Mouse (Mus musculus) liver (tissue): ENCODE results near the gene Snx32.

Source experiments
- DNase-seq: peaks from one replicate; pipeline ENCODE4 v3.0.0-alpha.2; 2020; ENCODE audit warnings: mixed read lengths

Snx32 gene

DNA sequence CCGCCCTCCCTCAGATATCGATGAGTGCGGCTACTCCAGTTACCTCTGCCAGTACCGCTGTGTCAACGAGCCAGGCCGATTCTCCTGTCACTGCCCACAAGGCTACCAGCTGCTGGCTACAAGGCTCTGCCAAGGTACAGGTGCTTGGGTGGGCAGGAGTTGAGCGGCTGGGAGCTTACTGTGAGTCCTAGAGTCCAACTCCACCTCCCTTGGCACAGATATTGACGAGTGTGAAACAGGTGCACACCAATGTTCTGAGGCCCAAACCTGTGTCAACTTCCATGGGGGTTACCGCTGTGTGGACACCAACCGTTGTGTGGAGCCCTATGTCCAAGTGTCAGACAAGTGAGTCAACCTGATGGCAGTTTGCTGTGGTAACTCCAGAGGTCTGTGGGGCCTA lies 30.3 kb downstream of the Snx32 start:
- no peak for DNase-seq

DNA sequence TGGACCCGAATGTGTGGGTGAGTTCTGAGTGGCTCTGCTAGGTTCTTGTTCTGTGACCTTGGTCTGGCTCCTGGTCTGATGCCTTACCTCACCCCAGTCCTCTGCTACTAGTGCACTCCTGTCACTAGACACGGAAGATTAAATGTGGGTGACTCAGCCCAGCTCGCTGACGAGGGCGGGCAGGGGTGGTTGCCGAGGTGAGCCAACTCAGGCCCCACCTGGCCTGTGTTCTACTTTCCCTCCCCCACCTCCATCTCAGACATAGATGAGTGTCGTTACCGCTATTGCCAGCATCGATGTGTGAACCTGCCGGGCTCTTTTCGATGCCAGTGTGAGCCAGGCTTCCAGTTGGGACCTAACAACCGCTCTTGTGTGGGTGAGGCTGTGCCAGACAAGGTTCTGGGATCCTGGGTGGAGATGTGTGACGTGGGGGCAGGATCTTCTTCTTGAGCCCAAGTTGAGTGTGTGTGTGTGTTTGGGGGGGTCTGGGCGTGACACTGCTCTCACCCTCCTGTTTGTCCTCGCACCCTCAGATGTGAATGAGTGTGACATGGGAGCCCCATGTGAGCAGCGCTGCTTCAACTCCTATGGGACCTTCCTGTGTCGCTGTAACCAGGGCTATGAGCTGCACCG lies 32.6 kb downstream of the Snx32 start:
- DNase-seq, result no peak

DNA sequence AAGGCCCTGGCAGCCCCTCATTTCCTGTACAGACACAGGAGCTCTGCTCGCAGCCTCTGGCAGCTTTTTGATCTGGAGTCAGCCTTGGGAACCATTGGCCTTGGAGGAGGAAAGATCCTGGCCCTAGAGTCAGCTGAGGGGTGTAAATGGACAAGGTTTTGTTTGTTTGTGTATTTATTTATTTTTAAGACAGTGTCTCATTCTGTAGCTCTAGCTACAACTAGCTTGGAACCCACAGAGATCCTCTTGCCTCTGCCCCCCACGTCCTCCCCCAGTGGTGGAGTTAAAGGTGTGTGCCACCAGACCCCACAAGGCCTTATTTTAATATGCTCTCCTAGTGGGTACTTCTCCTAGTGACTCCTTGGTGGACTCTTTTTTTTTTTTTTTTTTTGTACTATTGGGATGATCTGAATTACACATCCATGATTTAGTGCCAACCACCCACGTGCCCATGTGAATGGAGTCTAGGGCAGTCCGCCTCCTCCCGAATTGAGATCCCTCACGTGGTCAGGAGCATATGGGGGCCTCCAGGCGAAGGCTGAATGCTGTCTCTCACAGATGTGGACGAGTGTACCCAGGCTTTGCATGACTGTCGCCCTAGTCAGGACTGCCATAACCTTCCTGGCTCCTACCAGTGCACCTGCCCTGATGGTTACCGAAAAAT lies 33.2 kb downstream of the Snx32 start:
- no peak for DNase-seq

DNA sequence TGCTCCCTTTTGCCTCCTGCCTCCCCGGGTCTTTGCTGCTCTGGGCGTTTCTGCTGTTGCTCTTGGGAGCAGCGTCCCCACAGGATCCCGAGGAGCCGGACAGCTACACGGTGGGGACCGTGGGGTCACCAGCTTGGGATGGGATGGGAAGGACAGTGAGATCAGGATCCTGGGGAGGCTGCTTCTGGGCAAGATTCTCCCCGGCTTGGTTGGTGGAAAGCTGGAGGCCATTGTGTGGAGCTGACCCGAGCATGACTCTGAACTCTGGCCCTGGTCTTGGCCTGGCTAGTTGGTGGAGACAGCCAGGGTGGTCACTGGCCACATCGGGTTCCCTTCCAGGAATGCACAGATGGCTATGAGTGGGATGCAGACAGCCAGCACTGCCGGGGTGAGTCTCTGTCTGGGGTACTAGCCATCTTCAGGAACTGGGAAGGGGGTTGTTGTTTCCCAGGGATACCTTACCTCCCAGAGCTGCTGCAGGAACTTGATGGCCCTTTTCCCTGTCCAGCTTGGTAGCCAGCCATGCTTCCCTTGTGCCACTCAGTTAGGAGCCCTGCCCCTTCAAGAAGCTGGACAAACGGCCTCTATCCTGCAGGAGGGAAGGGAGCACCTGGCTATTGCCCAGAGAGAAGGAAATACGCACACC lies 35.1 kb downstream of the Snx32 start:
- no peak for DNase-seq

DNA sequence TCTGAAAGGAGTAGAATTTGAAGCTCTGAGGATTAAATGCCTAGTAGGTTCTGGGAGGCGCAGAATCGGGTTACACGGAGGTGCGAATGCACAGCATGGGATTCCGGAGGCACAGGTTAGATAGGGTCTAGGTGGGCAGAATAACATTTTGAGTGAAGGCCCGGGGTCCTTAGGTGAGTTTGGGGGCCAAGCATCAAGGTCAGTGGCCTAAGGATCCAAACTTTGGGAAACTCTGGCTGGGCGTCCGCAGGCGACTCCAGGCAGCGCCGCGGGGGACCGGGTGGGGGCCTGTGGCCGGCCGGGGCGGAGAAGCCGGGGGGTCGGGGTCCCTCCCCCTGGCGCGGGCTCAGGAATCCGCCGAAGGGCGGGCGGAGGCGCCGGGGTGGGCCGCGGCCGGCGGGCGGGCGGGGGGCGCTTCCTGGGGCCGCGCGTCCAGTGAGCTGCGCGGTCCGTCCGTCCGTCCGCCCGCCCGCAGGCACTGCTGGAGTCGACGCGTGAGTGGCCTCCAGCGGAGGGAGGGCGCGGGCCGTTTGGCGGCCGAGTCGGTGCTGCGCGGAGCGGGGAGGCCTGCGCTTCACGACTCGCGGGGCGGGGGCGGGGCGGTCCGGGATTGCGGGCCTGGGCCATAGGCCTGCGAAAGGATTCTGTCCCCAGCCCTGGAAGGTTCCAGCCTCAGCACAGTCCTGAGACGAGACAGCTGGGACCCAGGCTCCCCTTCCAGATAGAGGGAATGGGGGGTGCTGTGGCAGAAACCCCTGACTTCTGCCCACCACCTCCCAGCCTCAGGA lies 35.9 kb downstream of the Snx32 start:
- peak; percentile 42 for DNase-seq

DNA sequence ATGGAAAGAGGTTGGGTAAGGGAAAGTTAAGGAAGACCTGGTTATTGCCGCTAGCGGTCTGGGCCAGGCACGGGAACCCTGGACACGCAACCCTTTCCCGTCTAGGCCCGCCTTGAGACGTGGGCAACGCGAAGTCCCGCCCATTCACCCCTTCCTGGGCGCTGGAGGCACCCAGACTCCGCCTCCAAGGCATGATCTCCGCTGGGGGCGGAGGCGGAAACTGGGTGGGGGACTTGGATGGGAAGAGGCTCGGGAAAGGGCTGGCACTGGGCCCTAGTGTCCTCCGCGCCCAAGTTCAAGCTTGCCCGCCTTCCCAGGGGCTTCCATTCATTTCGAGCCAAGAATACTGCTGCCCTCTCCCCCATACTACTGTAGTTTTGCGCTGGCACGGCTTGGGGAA lies 36.6 kb downstream of the Snx32 start, which contains the start of gene Efemp2:
TSS of gene Efemp2 (plus strand) at position 235 of the 400 bp plus-strand sequence.
- peak; percentile 85 for DNase-seq

DNA sequence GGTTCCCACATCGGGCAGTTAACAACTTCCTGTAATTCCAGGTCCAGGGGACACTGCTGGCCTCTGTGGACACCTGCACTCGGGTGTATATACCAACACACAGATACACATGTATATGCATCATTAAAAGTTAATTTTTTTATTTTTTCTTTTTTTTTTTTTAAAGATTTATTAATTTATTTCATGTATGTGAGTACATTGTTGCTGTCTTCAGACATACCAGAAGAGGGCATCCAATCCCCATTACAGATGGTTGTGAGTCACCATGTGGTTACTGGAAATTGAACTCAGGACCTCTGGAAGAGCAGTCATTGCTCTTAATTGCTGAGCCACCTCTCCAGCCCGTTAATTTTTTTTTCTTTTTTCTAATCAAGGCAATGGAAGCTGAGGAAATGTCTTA lies 37.5 kb downstream of the Snx32 start:
- no peak for DNase-seq

DNA sequence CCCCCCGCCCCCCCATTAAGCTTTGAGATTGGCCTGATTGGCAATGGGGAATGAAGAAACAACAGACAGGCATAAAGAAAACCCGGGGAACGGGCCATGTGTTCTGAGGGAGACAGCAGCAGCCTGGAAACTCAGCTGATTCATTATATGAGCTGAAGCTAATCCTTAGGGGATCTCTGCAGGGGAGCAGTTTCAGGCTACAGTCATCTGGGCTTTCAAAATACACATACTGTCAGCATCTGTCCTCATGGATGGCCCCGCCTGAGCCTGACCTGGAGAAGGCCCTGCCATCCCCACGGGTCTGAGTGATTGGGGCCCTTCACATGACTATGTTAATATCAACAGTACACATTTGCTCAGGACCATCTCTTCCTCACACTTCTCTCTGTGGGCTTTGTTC lies 38.5 kb downstream of the Snx32 start:
- no peak for DNase-seq

DNA sequence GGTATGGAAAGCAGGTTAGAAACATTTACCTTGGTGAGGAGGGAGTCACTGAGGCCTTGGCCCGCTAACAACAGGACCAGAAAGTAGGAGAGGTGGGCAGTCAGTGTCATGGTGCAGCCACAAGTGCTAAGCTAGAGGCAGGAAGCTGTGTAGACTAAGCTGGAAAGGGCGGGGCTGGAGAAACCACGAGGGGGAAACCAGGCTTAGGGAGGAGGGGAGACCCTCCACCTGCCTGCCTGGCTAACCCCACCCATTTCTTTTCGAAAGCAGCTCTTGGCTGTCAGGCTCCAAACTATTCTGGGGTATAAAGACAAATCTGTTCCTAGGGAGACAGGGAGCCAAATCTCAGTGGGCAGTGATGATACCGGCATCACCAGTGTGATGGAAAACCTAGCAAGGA lies 42.0 kb downstream of the Snx32 start, which contains the start of gene Ctsw:
TSS of gene Ctsw (minus strand) at position 134 of the 400 bp plus-strand sequence.
- no peak for DNase-seq

DNA sequence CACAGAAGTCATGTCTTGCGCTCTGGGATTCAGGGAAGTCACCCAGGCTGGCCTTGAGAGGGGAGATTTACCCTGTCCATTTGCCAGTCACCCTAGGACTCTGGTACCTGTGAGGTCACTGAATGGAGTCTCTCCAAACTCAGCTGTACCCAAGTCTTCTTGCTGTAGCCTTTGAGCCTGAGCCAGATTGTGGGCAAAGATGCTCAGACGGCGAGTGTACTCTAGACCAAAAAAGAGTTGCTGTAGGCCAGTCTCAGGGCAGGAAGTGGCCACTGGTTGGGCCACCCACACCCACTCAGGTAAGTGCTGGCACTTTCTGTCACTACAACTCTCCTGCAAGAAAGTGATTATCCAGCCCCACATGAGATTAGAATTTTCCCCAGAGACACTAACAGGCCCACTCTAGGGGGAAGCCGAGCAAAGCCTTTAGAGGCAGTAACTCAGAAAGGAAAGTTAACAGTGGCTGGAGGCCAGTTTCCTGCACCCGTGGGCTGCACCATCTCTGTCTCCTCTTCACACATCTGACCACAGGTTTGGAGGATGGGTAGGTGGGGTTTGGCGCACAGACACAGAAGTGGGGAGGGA lies 43.3 kb downstream of the Snx32 start:
- DNase-seq, result no peak

DNA sequence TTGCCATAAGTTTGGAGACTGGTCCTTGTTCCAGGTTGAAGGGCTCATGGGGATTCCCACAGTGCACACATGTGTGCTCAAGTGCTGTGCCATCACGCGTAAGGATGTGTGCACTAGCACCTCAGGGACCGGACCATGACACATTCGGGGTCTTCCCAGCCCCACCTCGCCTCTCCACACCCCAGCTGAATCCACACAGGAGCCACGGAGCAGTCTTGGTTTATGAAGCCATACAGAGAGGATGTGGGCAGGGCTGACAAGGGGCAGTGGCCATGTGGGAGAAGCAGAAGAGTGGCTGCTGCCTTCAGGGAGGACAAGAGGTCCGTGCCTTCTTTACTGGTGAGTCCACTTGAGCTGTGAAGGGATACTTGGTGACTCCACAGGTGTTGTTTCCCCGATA lies 45.3 kb downstream of the Snx32 start:
- no peak for DNase-seq

DNA sequence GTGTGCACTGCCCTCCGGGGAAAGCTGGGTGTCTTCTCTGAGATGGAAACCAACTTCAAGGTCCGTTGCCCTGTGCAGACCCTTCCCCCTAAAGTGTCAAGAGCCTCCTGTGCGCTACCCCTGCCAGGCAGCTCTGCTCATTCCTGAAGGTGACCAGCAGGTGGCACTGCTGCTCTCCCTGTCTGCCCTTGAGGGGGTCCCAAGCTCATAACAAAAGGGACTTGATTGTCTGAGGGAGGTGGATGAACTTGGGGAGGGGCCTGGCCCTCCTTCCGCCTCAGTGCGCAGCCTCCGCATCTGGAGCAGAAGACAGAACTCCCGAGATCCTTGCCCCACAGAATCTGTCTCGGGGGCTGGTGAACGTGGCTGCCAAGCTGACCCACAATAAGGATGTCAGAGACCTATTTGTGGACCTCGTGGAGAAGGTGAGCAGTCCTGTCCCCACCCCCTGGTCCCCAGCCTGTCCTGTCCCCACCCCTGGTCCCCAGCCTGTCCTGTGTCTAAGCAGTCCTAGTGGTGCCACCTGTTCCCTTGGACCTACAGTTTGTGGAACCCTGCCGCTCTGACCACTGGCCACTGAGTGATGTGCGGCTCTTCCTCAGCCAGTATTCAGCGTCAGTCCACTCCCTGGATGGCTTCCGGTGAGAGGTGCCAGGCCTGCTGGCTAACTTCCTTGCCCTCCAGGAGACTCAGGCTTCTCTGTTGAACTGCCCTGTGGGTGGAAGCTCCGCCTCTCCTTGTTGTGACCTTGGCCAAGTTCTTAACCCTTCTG lies 46.4 kb downstream of the Snx32 start:
- DNase-seq, result peak; percentile 60

DNA sequence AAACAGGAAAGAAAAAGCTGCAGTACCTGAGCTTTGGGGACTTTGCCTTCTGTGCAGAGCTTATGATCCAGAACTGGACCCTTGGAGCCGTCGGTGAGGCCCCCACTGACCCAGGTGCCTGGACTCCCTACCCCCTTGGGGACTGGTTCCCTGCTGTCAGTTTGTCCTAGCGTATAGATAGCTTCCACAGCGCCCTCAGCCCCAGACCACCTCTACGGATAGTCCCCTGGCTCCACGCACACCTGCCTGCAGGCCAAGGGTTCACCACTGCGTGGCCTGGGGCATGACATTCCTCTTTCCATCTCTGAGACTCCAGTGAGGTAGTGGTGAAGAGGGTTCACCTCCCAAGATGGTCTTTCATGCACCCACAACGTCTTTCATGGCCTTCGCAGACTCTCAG lies 47.1 kb downstream of the Snx32 start:
- DNase-seq, result no peak

DNA sequence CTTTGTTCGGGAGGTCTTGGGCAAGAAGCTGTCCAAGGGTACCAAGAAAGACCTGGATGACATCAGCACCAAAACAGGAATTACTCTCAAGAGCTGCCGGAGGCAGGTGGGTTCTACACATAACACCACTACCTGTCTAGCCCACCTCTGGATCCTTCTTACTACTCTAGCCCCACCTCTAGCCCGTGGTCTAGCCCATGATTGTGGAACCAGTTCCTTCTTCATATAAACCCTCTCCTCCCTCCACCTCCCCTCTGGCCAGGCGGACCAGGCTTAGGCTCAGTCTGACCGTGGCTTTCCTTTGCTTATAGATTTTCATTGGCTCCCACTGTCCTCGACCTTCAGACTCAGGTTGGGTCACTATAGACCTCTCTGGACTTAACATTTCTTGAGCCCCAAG lies 48.9 kb downstream of the Snx32 start:
- no peak for DNase-seq

DNA sequence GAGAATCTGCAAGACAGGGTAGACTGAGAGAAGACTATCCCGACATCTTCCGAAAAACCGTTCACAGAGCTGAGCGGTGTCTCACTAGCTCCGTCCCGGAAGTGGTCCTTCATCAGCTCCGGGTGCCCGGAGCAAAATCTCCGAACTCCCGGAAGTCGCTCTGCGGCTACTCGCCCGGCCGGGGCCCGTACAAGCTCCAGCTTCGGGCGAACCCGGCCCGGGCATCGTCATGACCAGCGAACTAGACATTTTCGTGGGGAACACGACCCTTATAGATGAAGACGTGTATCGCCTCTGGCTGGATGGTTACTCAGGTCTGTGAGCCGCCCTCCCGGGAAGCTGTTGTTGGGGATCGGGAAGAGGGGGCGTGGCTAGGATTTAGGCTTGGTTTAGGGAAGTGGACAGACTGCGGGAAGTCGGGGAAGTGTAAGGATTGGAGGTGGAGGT lies 49.9 kb downstream of the Snx32 start, which contains the start of gene Fibp:
TSS of gene Fibp (plus strand) at position 151 of the 447 bp plus-strand sequence.
- DNase-seq, result peak; percentile 87

DNA sequence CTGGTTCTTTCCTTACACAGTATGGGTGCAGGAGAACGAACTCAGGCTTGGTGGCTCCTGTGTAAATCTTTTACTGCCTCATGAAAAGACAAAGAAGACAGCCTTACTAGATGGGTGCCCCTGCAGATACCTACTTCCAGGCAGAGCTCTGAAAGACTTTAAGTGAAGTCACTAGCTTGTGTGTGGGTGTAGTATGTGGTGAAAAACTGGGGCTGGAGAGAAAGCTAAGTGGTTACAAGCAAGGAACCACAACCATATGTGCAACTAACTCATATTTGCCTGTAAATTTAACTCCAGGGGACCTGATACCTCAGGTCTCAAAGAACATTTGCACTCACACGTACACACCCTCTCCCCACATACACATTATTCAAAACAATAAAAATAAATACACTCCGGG lies 50.4 kb downstream of the Snx32 start:
- no peak for DNase-seq

DNA sequence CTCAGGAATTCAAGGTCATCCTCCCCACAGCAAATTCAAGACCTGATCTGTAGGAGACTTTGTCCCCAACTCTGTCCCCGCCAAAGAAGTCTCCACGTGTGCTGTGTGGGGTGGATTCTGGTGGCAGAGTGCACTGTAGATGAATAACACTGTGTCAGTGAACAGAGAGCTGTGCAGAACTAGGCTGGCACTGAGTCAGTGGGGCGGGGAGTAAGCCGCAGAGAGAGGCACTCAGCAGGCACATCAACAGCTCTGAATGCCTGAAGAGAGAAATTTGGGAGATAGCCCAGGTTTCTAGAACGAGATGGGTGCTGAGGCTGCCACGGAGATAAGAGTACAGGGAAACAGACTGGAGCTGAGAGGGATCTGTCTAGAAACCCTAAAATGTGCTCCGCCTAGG lies 51.3 kb downstream of the Snx32 start:
- no peak for DNase-seq

DNA sequence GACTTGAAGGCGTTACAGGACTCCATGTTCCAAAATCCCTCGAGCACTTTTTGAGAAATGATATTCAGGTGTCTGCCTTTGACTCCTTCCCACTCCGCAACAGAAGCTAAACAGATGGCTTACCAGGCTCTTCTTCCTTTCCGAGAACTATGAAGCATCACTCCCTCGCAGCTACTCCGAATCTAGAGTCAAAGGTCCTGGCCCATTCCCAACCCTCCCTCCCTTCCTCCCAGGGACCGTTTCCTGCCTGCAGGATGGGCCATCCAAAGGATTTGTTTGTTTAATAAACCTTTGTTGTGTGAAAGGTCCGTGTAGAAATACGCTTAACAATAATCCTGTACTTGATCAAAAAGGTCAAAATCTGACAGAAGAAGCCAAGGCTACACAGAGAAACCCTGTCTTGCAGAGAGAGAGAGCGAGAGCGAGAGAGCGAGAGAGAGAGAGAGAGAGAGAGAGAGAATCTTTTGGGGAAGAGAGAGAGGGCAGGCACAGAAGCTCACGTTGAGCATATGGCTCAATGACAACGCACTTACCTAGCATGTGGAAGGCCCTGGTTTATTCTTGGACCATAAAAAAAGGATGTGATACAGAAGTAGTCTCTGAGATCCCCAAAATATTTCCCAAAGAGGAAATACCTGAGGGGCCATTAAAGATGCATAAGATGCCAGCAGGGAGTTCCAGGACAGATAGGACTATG lies 52.4 kb downstream of the Snx32 start, which contains the start of gene Ccdc85b:
TSS of gene Ccdc85b (minus strand) at position 149 of the 697 bp plus-strand sequence.
- no peak for DNase-seq

DNA sequence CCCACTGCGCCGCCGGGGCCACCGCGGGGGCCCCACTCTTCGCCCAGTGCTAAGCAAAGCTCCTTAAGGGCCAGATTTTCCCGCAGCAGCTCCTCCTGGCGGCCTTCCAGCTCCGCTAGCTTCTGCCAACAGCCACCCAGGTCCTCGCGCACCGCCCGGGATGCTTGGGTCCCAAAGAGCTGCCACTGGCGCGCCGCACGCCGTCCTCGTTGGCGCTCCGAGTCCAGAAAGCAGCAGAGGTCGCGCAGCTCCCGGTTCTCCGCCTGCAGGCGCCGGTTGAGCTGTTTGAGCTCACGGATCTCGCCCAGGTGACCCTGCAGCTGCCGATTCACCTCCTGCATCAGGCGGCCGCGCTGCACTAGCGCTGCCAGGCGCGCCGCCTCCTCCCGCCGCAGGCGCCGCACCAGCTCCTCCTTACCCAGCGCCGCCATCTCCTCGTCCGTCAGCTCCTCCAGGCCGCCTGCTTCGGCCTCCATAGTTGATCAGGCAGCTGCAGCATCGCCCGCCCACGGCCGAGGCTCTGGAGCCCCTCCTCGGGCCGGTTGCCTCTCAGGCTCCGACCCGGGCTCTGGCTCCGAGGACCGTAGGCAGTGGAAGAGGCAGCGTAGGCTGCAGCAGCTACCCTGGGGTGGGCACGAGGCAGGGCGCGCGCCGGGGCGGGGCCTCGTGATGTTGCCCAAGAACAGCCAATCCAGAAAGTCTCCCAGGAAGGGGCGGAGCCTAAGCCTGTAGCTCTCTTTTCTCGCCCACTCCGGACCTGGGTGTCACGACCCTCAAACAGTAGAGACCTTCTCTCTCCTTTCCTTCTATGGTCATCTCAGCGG lies 53.2 kb downstream of the Snx32 start:
- DNase-seq, result peak; percentile 95

DNA sequence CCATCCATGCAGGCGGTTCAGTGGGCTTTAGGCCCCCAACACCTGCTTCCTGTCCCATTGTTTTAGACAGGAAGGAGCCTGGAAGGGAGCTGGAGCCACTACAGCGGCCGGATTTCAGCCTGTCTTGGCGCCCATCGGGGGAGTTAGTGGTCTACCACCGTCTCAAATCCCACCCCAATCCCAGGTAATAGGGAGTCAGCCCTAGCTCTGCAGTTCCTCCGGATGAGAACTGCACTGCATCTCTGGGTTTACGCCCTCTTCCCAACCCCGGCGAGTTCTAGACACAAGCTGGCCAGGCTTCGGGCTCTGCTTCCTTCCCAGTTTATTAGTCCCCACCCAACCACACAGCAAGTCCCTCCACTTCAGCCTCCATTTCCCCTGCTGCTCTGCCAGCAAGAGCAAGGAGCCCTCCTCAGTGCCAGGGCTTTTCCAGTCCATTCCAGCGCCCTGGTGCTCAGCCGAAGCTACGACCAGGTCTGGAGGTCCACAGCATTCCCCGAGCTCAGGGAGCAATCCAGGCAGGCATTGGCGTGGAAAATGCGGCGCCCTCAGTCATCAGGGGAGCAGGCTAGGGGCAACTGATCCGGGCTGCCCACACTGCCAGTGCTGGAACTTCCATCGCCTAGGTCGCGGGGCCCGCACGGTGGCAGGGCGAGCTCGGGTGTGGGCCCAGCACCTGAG lies 54.0 kb downstream of the Snx32 start:
- DNase-seq, result peak; percentile 21
